Mouse (Mus musculus) layer of hippocampus, adult 2 months (tissue): ENCODE data around the gene Fblim1. TPM values are rescaled to one million over a fixed set of nuclear protein-coding genes. Genes with fewer than 3 reads are reported as not detected.
A peak's percentile ranks its signal among the peaks of the same experiment; 100 is the strongest.

Source experiments
- DNase-seq, 2 experiments: peaks; one replicate each; pipeline ENCODE4 v3.0.0; 2022; ENCODE audit warnings: low spot score in 2 of 2
- H3K27ac ChIP-seq: fragments of 200-600 bp; 2 replicates; pipeline ENCODE4 v1.8.1; 2022
- H3K4me3 ChIP-seq: fragments of 200-600 bp; 2 replicates; pipeline ENCODE4 v1.8.1; 2022; ENCODE audit warnings: mild to moderate bottlenecking
- CTCF ChIP-seq: fragments of 200-600 bp; conservative IDR thresholded peaks from 2 replicates; pipeline ENCODE4 v1.8.1; 2022; ENCODE audit warnings: antibody characterized with exemption, mild to moderate bottlenecking, moderate library complexity
- total RNA-seq, 2 experiments: library from RNA; stranded (reverse); gene quantifications; 2 replicates each; pipeline ENCODE4 v1.2.3; 2021

Gene Fblim1
- total RNA-seq, 2 experiments from 2014 or later: 0.47 to 0.90 TPM

DNA sequence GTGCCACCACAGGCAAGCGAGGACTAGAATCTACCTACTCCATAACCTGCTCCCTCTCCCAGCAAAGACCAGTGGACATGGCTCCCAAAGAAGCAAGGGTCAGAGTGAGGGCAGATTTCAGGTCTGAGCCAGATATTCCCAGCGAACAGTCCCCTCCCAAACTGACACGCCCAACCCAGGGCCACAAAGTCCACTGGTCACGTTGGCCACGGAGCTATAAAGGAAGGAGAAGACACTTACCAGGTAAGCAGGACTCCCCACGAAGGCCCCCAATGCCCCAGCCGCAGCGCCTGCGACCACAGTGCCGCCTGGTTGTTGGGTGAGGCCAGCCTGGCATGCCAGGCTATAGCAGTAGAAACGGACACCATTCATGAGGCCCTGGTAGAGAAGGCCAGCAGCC, 17.1 kb upstream of the Fblim1 start:
- Histone ChIP-seq H3K4me3 (no peak overlapping the region), H3K27ac (peak overlapping the region; percentile 65; the same call in 1 of the 2 replicates)
- TF ChIP-seq CTCF: no peak
- DNase-seq: no peak

DNA sequence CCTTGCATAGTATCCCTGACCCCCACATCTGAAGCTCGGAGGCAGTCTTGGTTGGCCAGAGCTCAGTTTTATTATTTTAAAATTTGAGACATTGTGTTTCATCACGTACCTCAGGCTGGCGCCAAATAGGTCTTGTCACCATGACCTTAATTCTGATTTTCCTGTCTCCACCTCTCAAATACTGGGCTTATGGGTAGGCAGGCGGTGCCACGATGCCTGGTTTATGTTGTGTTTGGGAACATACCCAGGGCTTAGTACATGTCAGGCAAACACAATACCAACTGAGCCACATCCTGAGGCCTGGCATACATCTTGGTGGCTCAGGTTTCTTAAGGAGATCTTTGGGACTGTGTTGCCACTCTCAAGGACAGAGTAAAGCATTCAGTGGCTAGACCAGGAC, 16.7 kb upstream of the Fblim1 start:
- H3K4me3 ChIP-seq: no peak overlapping the region
- no peak for TF ChIP-seq CTCF
- DNase-seq: no peak
- no peak overlapping the region for H3K27ac ChIP-seq

DNA sequence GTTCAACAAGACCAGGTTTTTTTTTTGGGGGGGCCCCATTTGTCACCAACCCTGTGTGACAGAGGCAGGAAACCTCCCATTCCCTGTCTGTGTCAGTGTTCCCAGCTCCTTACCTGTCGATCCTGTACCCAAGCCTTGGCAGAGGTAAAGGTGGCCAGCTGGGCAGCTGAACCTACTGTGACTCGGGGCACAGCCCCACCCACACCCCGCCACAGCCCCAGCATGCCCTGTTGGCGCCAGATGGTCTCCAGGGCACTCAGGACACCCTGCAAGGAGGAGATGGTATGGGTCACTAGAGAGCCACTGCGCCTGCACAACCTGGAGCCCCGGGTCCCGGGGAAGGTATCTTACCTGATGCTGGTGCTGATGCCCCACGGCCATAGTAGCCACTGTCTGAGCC, 16.2 kb upstream of the Fblim1 start:
- no peak for DNase-seq
- TF ChIP-seq CTCF: no peak
- no peak overlapping the region for H3K4me3 ChIP-seq
- H3K27ac ChIP-seq: no peak overlapping the region

DNA sequence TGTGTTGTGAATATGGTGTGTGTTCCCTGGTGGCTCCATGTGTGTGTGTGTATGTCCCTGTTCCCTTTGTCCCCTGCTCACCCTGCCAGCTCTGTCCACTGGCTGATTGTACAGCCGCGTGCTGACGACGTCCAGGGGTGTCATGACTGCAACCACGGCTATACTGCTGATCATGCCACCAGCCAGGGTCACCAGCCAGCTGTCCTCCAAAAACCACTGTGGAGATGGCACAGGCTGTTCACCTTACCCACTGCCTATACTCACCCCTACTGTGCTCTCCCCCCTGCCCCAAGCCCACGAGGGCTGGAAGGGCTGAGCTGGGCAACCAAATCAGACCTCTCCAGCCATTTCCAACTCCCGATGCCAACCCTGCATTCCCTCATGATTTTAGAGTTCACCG, 15.4 kb upstream of the Fblim1 start:
- TF ChIP-seq CTCF: no peak
- Histone ChIP-seq H3K4me3 (no peak overlapping the region), H3K27ac (no peak overlapping the region)
- no peak for DNase-seq

DNA sequence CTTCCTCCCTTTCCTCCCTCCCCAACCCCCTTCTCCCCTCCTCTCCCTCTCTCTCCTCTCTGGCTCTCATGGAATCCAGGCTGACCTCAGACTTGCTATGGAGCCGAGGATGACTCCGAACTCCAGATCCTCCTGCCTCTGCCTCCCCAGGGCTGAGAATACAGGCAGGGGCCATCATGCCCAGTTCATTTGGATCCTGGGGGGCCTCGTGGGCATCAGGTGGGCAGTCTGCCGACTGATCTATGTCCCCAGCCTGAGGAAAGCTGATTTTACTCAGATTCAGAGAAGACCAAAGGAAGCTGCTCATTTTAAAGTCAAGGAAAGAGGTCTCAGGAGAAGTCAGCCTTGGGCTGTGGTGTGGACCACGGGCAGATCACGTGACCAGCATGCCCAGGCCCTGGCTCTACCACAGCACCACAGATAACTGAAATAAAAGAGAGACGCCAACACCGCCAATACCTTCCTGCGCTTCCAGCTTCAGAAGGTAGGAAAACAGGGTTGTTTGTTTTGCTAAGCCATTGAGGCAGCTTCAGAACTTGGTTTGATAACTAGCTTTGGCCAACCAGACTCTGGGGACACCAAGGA, 13.5 kb upstream of the Fblim1 start:
- no peak for DNase-seq
- TF ChIP-seq CTCF: no peak
- Histone ChIP-seq H3K4me3 (no peak overlapping the region), H3K27ac (no peak overlapping the region)

DNA sequence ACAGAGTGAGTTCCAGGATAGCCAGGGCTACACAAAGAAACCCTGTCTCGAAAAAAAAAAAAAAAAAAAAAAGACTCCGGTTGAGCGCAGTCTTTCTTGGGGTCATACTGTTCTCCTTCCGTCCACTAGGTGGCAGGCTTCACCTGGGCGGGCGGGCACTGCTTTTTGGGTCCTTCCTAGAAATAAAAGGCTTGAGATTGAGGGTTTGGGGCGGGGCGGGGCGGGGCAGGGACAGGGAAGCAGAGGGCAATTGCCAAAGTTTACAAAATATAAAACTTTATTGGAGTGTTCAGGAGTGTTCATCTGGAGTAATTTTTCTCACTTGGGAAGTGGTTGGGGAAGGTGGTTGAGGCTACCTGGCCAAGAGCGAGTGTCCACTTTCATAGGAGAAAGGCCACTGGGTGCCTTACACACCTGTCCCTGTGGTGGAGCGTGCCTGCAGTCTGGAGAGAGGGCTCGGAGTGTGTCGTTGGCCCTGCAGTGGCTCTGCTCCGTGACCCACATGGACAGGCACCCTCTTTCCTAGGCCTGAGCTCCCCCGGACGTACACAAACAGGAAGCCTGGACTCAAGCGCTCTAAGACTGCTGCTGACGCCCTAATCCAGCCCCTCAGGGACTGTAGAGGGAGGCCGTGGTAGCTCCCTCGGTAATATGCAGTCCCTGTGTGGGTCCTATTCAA, 12.8 kb upstream of the Fblim1 start, which contains the start of gene Tmem82:
Tmem82 (minus strand) TSS at position 69 of the 679 bp plus-strand sequence.
- H3K27ac ChIP-seq: no peak within 1 kb of the TSS
- DNase-seq: peak; percentile 29 to 53
- no peak within 1 kb of the TSS; the same call in 1 of the 2 replicates for H3K4me3 ChIP-seq
- peak; percentile 73 for TF ChIP-seq CTCF

DNA sequence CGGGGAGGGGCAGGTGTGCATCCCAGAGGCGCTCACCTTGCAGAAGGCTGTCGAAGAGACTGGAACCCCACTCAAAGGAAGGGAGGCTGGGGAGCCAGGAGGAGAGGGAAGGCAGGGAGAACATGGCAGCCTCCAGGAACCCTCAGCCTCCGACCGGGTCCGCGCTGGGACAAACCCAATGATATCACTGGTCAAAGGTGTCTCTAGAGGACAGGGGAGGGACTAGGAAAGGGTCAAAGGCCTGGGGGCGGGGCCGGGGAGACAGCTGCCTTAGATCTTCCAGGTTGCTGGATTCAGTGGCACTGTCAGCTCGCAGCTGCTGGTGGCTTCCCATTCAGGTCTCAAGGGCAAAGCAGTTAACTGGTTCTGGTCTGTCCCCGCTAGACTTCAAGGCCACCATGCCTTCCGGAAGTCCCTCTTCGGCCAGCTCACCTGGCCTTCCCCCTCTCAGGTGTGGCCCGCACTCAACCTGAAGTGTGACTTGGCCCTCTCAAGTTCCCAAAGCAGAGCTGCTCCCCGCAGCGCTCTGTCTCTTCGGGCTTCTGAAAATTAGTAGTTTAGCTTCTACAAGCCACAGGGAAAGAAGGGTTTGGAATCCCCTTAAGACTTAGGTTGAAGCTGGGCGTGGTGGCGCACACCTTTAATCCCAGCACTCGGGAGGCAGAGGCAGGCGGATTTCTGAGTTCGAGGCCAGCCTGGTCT, 12.1 kb upstream of the Fblim1 start:
- no peak overlapping the region for H3K27ac ChIP-seq
- no peak for DNase-seq
- no peak overlapping the region; the same call in 1 of the 2 replicates for H3K4me3 ChIP-seq
- no peak for TF ChIP-seq CTCF

DNA sequence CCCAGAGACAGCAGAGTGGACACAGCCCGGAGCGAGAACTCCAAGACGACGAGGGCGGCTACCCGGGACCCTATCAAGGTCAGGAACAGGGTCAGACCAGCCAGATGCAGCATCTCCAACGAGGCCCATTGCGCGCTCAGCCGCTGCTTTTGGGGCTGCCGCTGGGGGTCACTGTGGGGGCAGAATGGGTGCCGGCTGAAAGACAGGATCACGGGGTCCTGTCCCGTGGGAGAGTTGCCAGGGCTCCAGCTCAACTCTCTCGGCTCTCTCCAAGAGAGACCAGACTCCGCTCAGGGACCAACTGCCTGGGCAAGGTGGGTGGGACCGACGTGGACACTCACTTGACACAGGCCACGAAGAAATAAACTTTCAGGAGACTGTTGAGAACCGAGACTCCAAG, 11.4 kb upstream of the Fblim1 start:
- H3K4me3 ChIP-seq: no peak overlapping the region; the same call in 1 of the 2 replicates

DNA sequence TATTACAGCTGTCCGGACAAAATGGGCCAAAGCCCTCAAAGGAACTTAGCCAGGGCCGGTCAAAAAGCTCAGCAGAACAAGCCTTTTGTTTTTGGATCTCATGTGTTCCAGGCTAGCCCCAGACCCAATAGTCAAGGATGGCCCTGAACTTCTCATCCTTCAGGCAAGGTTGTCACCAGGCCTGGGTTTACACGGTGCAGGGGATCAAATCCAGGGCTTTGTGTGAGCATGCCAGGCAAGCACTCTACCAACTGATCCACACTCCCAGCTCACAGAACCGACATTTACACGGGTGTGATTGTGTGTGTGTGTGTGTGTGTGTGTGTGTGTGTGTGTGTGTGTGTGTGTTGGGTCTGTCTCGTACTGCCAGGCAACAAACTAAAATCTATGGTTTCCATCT, 10.9 kb upstream of the Fblim1 start:
- TF ChIP-seq CTCF: no peak
- DNase-seq: no peak
- Histone ChIP-seq H3K4me3 (no peak overlapping the region), H3K27ac (no peak overlapping the region)

More for the DNA sequence above, 11.4 kb upstream of the Fblim1 start:
- DNase-seq: peak; percentile 48 to 60
- TF ChIP-seq CTCF: peak; percentile 71
- H3K27ac ChIP-seq: no peak overlapping the region

DNA sequence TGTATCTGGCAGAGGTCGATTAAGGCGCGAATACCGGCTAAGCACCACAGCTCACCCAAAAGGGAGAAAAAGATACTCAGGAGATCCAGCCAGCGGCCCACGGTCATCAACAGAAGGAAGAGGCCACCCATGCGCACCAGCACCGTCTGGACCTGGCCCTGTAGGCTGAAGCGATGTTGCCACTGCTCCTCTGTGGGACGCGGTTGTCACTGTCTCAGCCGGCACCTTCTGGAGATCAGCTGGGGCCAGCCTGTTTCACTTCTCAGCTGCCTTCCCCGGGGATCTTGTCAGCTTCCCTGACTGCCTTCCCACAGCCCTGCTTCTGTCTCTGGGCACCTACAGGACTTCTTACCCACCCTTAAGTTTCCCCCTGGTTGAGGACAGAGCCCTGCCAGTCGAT, 9.1 kb upstream of the Fblim1 start:
- TF ChIP-seq CTCF: no peak
- DNase-seq: no peak
- Histone ChIP-seq H3K4me3 (no peak overlapping the region), H3K27ac (no peak overlapping the region)

DNA sequence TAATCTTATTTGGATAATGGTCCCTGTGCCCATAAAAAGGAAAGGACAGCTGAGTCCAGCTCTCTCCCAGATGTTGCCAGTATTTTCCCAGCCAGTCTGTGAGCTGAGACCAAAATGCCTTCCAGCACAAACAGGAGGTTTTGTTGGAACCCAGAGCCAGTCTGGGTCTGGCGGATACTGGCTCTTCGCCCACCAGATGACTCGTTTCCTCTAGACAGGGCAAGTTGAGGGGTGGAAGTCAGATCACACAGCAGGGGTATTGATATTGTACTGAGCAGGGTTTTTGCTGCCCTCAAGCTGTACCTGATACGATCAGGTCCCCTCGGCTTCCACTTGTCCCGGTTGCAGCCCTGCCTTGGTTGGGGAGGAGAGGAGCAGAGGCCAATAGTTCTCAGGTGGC, 3.6 kb upstream of the Fblim1 start:
- H3K4me3 ChIP-seq: no peak overlapping the region
- no peak for TF ChIP-seq CTCF
- DNase-seq: no peak
- no peak overlapping the region for H3K27ac ChIP-seq

DNA sequence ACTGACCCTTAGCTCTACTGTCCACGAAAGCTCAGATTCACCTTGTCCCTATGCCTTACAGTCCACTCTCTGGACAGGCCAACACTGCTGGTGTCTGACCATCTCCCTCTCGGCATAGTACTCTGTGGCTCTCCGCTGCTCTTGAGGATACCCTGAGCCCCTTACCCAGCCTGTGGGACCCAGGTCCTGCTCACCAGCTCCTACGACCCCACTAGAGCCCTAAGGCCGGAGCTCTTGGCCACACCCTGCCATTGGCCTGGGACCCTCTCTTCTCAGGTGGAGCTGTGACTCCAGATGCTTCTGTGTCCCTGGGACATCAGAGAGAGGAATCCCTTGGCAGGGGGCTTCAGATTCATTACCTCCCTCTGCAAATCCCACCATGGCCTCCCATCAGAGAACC, 475 bp downstream of the Fblim1 start:
- no peak overlapping the region for H3K27ac ChIP-seq
- TF ChIP-seq CTCF: no peak
- H3K4me3 ChIP-seq: no peak overlapping the region
- no peak for DNase-seq

DNA sequence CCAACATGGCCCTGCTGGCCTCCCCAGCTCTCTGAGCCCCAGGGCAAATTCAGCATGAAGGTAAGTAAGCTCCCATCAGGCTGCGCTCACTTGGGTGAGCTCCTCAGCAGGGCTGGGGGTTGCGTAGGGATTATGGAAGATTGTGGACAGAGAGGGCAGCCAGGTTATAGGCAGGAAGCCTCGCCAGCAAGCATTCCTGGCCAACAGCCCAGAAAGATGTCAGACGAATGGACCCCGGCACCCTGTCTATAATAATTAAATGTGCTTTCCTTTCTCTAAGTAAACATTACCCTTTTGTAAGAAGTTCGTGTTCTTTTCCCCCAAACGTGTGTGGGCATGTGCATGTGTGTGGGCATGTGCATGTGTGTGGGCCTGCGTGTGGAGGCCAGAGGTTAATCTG, 1.4 kb downstream of the Fblim1 start:
- no peak overlapping the region for H3K4me3 ChIP-seq
- no peak for TF ChIP-seq CTCF
- H3K27ac ChIP-seq: no peak overlapping the region
- no peak for DNase-seq
